Mouse (Mus musculus) ES-CJ7 (cell line): Measurements from ENCODE around the gene Bank1.
"Not testable (repeated sequence)": the region's sequence is repeated elsewhere in the genome, so short reads cannot be mapped to it uniquely, and the experiment has no call there.

ENCODE experiments used
- DNase-seq: peaks from one replicate; pipeline ENCODE4 v3.0.0; 2011; ENCODE audit warnings: low read depth, low spot score

The Bank1 gene

GRCm38 (mm10) chr3:136325783-136326182 lies at the start of gene Bank1:
TSS of gene Bank1 (minus strand) at chr3:136326066.
- no peak for DNase-seq

- DNase-seq: no peak
These were observed 44.0 kb upstream of the Bank1 start for GRCm38 (mm10) chr3:136369916-136370315.

GRCm38 (mm10) chr3:136369466-136369865 lies 43.6 kb upstream of the Bank1 start:
- DNase-seq: no peak

DNA sequence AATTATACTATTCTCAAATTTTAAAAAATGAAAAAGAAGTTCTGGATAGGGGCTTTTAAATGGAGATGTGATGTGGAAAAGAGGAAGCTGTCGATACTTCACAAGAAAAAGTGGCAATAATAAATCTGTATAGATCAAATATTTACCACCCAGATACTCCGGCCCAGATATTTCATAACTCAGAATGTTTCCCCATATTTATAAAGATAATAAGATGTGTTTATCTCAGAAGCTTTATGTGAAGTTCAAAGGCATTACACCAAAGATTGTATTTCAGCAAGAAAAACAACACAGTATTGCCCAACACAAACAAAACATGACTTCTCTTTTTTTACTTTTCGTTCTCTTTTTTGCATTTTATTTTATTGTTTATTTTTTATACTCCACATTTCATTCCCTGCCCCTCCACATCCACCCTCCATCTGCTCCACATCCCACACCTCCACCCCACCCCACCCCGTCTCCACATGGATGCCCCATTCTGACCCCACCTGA lies 42.7 kb upstream of the Bank1 start:
- no peak for DNase-seq

DNA sequence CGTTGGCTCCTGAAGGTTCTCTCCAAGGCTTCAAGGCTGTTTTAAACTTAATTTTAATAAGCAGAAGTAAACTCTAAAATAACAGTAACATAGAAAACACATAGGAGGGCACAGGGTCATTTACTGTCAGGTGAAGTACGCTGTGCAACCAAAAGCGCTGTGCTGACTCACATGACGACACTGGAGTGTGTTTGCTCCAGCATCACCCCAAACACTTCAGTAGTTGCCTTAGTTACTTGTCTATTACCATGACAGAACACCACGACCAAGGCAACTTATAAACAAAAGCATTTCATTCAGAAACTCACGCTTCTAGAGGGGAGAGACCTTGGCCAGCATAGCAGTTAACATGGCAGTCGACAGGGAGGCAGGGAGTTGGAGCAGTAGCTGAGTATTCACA lies 23.8 kb upstream of the Bank1 start:
- DNase-seq: no peak

DNA sequence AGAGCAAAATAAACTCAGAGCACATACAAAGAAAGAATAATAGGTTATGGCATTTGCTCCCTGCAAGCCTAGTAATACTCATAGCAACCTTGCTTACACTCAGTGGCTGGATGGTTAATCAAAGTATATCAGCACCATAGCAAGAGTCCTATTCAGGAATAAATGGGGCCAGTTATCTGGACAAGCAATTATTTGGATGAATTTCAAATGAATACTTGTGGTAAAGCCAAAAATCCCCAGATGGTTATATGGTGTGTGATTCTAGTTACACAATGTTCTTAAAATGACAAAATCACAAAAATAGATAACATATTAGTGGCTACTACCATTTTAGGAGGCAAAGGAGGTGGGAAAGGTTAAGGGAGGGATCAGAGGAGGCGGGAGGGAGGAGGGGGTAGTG lies 22.7 kb upstream of the Bank1 start:
- no peak for DNase-seq

DNA sequence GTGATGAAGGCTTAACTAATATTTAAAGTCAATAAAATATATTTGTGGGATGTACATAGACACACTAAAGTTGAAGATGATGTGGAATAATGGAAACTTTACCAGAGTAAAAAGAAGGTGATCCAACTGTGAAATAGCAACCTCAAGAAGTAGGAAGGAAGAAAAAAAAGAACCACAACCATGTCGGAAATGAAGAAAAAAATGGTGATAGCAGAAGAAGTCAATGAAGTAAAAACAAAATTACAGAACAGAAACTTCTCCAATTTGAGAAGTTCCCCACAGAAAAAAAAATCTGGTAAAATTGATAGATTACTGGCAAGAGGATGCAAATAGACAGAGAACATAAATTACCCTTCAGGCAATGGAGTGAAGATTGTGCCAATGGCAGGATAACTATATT lies 21.4 kb upstream of the Bank1 start:
- DNase-seq: no peak

DNA sequence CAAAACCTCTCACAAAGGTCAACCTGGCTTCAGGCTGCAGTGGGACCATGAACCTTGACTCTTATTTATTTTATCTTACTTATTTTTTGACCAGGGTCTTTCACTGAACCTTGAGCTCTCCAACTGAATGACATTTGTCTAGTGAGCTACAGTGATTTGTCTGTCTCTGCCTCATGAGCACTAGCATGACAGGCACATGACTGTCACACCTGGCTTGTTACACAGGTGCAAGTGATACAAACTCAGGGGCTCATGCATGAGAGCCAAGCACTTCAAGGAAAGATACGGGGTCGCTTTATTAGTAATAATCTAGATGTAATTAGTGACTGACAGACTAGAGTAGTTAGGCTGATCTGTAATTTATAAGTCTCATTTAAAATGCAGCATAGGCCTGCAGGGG lies 16.0 kb upstream of the Bank1 start:
- no peak for DNase-seq

DNA sequence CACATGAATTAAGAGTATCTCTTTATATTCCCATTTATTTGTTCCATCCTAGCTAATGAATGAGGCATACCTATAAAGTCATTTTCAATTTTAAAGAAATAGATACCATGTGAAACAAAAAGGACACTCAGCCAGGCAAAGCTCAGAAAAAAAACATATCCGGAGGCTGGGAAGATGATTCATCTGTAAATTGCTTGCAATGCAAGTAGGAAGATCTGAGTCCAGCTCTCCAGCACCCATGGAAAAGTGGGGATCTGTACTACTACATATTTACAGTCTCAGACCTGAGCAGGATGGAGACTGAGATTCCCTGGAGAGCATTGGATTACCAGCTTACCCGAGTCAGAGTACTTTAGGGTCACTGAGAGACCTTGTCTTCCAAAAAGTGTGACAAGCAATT lies 14.0 kb upstream of the Bank1 start:
- no peak for DNase-seq

GRCm38 (mm10) chr3:136331135-136331534 lies 5.3 kb upstream of the Bank1 start:
- DNase-seq: no peak

DNA sequence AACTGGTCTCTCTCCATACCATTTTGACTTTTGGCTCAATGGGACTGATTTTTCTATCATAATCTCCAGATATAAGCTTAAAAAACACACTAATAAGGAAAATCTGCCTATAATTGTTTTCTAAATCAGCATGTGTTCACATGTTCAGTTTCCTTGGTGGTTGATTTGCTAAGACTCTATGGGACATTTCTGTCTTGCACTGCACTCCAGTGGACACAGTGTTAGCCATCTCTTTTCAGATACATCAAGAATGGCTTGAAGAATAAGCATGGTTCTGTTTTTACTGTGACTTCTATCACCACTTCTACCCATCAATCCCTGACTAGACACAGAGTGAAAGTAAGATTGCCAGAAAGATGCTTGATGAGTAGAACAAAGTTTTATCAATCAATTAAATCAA lies 4.2 kb upstream of the Bank1 start:
- DNase-seq: no peak

GRCm38 (mm10) chr3:136329133-136329532 lies 3.3 kb upstream of the Bank1 start:
- DNase-seq: no peak

DNA sequence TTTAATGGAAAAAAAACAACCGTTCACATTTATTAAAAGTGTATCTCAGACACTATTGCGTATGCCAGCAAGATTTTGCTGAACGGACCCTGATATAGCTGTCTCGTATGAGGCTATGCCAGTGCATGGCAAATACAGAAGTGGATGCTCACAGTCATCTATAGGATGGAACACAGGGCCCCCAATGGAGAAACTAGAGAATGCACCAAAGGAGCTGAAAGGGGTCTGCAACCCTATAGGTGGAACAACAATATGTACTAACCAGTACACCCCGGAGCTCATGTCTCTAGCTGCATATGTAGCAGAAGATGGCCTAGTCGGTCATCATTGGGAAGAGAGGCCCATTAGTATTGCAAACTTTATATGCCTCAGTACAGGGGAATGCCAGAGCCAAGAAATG lies 1.1 kb downstream of the Bank1 start:
- not testable (repeated sequence) for DNase-seq

DNA sequence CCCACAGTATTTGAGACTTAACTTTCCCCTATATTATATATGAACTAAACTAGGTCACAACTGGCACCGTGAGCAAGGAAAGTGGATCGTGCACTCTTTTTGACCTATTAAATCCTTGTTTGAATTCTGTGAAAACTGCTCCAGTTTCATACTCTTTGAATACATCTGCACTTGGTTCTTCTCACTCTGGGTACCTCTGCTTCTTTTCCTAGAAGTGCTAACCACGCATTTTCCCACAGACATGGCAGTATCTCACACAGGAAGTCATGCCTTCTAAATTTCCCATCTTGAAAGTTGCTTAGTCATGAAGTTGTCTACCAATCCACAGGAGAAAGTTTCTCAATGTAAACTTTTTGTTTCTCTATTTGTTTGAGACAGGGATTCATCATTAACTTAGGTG lies 3.9 kb downstream of the Bank1 start:
- no peak for DNase-seq

DNA sequence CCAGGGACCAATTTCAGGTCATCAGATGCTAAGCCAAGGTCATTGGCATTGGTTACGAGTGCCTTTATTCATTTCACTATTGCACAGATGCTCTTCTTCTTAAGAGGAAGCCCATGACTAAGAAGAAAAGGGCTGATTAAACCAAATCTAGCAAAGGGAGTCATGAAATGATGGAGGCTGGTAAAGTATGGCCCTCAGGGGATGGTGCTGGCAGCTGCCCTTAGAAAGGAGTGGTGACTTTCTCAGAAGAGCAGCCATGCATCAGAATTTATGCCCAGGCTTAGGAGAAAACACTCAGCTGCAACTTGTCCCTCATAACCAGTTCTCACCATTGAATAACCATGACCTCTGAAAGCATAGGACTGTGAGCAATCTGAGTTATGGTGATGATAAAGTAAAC lies 17.4 kb downstream of the Bank1 start:
- DNase-seq: no peak

- DNase-seq: no peak
These were observed 19.2 kb downstream of the Bank1 start for GRCm38 (mm10) chr3:136306564-136307158.

DNA sequence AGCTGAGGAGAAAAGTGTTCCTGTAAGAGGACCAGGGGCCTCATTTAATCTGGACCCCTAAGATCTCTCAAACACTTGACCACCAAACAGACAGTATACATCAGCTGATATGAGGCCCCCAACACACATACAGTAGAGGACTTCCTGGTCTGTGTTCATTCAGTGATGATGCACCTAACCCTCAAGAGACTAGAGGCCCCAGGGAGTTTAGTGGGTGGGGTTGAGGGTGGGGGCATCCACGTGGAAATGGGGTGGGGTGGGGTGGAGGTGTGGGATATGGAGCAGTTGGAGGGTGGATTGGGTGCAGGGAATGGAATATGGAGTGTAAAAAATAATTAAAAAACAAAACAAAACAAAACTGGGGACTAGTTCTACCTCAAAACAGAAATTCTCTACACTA lies 23.3 kb downstream of the Bank1 start:
- no peak for DNase-seq

GRCm38 (mm10) chr3:136300810-136301209 lies 25.1 kb downstream of the Bank1 start:
- not testable (repeated sequence) for DNase-seq

- DNase-seq: no peak
These were observed 28.5 kb downstream of the Bank1 start for GRCm38 (mm10) chr3:136297355-136297754.

DNA sequence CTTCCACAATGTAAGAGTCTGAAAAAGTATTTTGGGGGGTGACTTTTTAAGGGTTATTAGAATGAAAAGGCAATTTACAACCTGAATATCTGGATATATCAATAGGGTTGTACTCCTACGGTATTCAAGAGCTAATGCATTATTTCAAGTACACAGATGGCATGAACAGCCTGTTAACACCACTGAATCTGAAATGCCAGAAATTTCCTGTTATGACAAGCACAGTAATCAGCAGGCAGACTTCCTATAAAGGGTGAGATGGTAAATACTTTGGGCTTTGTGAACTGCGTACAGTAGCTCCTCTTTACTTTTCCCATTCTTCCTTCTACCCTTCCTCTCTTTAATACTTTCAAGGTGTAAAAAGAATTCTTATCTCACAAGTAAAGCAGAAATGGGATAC lies 30.6 kb downstream of the Bank1 start:
- DNase-seq: no peak

GRCm38 (mm10) chr3:136287883-136288282 lies 38.0 kb downstream of the Bank1 start:
- no peak for DNase-seq

DNA sequence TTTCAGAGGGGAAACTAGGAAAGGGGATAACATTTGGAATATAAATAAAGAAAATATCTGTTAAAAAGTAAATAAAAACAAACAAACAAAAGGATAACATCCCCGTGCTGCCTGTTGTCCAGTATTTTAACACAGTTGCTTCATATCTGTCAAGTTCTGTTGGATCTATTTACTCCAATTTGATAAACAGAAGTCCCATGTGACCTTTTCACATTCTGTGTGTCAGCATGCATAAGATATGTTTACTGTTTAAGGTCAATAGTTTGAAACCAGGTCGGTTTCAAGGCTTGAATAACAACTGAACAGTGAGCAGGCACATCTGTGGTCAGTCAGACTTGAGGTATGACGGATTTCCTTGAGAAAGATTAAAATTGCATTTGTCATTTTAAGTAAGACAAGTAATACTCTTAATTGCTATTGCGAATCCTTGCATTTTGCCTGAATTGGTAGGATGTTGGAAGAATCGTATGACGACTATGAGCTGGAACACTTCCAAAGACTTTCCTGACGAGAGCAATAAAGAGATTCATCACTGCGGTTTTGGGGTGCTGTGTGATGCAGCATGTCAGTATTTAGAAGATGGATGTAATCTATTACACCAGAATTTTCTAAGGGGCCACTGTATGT lies 60.8 kb downstream of the Bank1 start:
- DNase-seq: no peak

DNA sequence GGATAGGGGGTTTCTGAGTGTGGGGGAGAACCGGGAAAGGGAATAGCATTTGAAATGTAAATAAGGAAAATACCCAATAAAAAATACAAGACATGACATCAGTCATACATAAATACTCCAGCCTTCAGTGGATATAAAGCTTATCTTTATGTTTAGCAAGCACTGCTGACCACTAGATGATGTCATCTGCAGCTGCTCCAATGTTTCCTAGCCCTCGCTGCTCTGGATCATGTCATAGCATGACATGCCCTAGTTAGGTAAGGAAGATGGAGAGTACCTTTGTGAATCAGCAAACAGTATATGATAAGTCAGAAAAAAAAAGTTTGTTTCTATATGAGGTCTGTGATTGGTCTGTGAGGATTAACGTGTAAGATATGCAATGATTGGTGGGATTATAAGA lies 68.1 kb downstream of the Bank1 start:
- DNase-seq: no peak

DNA sequence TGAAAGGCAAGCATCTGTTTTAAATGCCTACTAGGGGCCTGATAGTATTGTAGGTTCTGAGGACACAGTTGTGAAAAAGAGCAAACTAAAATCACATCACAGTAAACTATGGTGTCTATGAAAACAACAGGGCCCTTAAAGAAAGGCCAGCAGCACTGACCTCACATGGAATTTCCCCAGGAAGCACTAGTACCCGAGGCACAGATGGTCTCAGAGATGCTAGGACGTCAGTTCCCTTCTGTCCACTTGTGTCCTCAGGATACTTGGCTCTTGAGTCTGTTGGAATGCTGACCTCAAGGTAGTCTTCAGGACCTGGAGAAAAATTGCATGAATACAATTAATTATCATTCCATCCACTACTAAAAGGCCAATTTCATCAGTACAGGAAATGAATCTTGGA lies 71.2 kb downstream of the Bank1 start:
- no peak for DNase-seq
